In the genomic region with DNA sequence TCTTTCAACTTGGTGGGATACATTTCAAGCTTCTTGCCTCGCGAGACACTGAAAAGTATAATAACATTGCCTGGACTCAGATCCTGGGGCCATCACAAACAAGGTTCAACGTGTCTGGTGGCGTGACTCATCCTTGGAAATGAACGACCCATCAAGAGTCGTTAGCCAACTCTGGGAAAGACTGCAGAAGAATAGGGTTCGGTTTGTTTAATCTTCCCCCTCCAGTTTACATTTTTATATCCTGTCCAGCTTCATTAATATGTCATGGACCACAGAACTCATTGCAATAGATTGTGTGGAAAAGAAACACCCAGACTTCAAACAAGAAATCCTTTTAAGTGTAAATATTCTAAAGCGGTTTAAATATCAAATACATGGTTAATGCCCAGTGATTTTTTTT, we compare ENCODE assay signal across 25 mouse cellular contexts. TPM values are rescaled to one million over a fixed set of nuclear protein-coding genes. Genes with fewer than 3 reads are reported as not detected.
A peak's percentile ranks its signal among the peaks of the same experiment; 100 is the strongest.
DNase-seq lines count a peak whose midpoint lies in the region; ATAC-seq and TF ChIP-seq lines count a peak whose summit lies in the region.
"Had no signal": no experiment of that assay in that cellular context is flagged by ENCODE, and none has a peak within 500 bp of the region (broad histone marks: within the 10 kb centered on the region; RNA-seq: fewer than 3 reads in every experiment).

No protein-coding gene starts in this region.

- no peak overlapping the region for H3K27ac ChIP-seq in lung, embryonic 16.5 days (ENCODE audit: low read length)
- H3K27ac ChIP-seq in embryonic fibroblast, embryonic 13.5 days (ENCODE audit: insufficient read depth, low read length), result 0 out of 2 replicates have a peak overlapping the region, but pooled peaks have one; percentile 7
- H3K27ac ChIP-seq: embryonic facial prominence, embryonic 10.5 days; embryonic facial prominence, embryonic 12.5 days; forebrain, embryonic 10.5 days; forebrain, embryonic 12.5 days had no signal

- no peaks in the 10 kb centered on the region for H3K4me1 ChIP-seq in lung, embryonic 16.5 days (replicated peaks; ENCODE audit: control insufficient read depth, insufficient read depth, low read length)
- H3K4me1 ChIP-seq in embryonic fibroblast, embryonic 13.5 days (ENCODE audit: control insufficient read depth, insufficient read depth, low read length), result no peaks in the 10 kb centered on the region
- H3K4me1 ChIP-seq: embryonic facial prominence, embryonic 10.5 days; embryonic facial prominence, embryonic 12.5 days; forebrain, embryonic 10.5 days; forebrain, embryonic 12.5 days had no signal

- WGBS in lung, embryonic 16.5 days, result 49% methylated on average over 8 of the region's 8 CpGs

- H3K4me2 ChIP-seq in lung, embryonic 16.5 days (ENCODE audit: low read depth, low read length), result no peak overlapping the region
- H3K4me2 ChIP-seq: embryonic facial prominence, embryonic 12.5 days; forebrain, embryonic 12.5 days had no signal

- no peak overlapping the region for H3K9ac ChIP-seq in lung, embryonic 16.5 days (ENCODE audit: low read length)
- H3K9ac ChIP-seq: embryonic facial prominence, embryonic 12.5 days; forebrain, embryonic 12.5 days had no signal

- no peak for TF ChIP-seq CTCF in embryonic fibroblast, embryonic 13.5 days (IDR thresholded peaks at IDR 0.05; ENCODE audit: borderline replicate concordance, insufficient read depth, low read length)

- peak; percentile 26; the same call in 1 of the 2 replicates for ATAC-seq in lung, embryonic 16.5 days (ENCODE audit: low read depth)
- ATAC-seq: activated CD4-positive, CD25-positive, alpha-beta regulatory T cell, adult 4 months; forebrain, embryonic 14.5 days; forebrain, embryonic 16.5 days; Patski had no signal

- TF ChIP-seq POLR2A in embryonic fibroblast, embryonic 13.5 days (IDR thresholded peaks at IDR 0.05; ENCODE audit: low read depth, low read length), result no peak

- no peaks in the 10 kb centered on the region for H3K27me3 ChIP-seq in lung, embryonic 16.5 days (ENCODE audit: control insufficient read depth, insufficient read depth, low read depth, low read length)
- H3K27me3 ChIP-seq: embryonic facial prominence, embryonic 12.5 days; forebrain, embryonic 12.5 days; Patski had no signal

- peaks cover 44% of the 10 kb centered on the region for H3K36me3 ChIP-seq in lung, embryonic 16.5 days (ENCODE audit: control insufficient read depth, insufficient read depth, low read length)

- H3K9me3 ChIP-seq in lung, embryonic 16.5 days (ENCODE audit: control insufficient read depth, low read length), result no peaks in the 10 kb centered on the region
- H3K9me3 ChIP-seq: embryonic facial prominence, embryonic 10.5 days; embryonic facial prominence, embryonic 12.5 days; forebrain, embryonic 10.5 days; forebrain, embryonic 12.5 days had no signal

- no peak overlapping the region for H3K4me3 ChIP-seq in lung, embryonic 16.5 days (ENCODE audit: low read length)
- no peak overlapping the region for H3K4me3 ChIP-seq in embryonic fibroblast, embryonic 13.5 days (ENCODE audit: insufficient read depth, low read length)
- H3K4me3 ChIP-seq: embryonic facial prominence, embryonic 10.5 days; embryonic facial prominence, embryonic 12.5 days; erythroblast, embryonic 14.5 days; forebrain, embryonic 10.5 days; forebrain, embryonic 12.5 days had no signal

- DNase-seq in lung, postnatal 25 days (ENCODE audit: low spot score), result no peak
- peak; percentile 46 for DNase-seq in lung, postnatal 10 days
- no peak for DNase-seq in lung, postnatal 14 days
- DNase-seq in ovary, adult 18-20 months (ENCODE audit: low spot score), result no peak
- no peak for DNase-seq in gastrocnemius, adult 8-10 months (ENCODE audit: low spot score in 2 of 2)
- DNase-seq: adrenal gland, adult 8-10 months; adrenal gland, postnatal 14 days; adrenal gland, postnatal 36 days; cerebellum, adult 11-12 months; cerebellum, adult 2 months; cerebellum, adult 9-10 months; cerebellum, postnatal 10 days; cerebellum, postnatal 25 days had no signal

RNA-seq across cellular contexts. Expression of a gene that starts 22.8 kb away (rescaled TPM):
- polyA plus RNA-seq in lung, embryonic 16.5 days (2015; fragmentation: Nextera tagmentation; extraction: Ambion mirVana), result 185 and 189 TPM in 2 replicates
- 3,197 and 4,910 TPM in 2 replicates for polyA plus RNA-seq in embryonic fibroblast, embryonic 13.5 days (2011; ENCODE audit: insufficient read length, low read depth, missing spikeins)
- total RNA-seq in gastrocnemius, adult 8-10 months (2022), result 10 to 100 TPM; 18.4 to 36.6 (median 23.6) TPM
- total RNA-seq: MEL had no signal

Comparison
In these comparisons a context has a peak if more than half of its experiments do, and no peak if none do; other contexts are left out.
1. RNA of a gene that starts 22.8 kb away (polyA plus RNA-seq): 3,197 to 4,910 TPM in embryonic fibroblast, embryonic 13.5 days; 185 to 189 TPM in lung, embryonic 16.5 days; every median in the first group is over 10 times any median in the second.